Mouse (Mus musculus): ENCODE measurements around the gene Gm8653.
"Not testable (repeated sequence)": the region's sequence is repeated elsewhere in the genome, so short reads cannot be mapped to it uniquely, and the experiment has no call there.

Gene Gm8653

GRCm38 (mm10) chr7:22201164-22201563, at the start of gene Gm8653:
Gene Gm8653, minus strand, starts transcription at chr7:22201264.
- not testable (repeated sequence) for DNase-seq (ENCODE audit: low read depth)

GRCm38 (mm10) chr7:22229384-22229783, 28.3 kb upstream of the Gm8653 start, which contains the start of gene Gm8453:
Gene Gm8453, minus strand, starts transcription at chr7:22229484.
- not testable (repeated sequence) for DNase-seq (ENCODE audit: low read depth)

- DNase-seq (ENCODE audit: low read depth) = not testable (repeated sequence)
Measured at GRCm38 (mm10) chr7:22189077-22189476, 12.0 kb downstream of the Gm8653 start, which contains the start of gene Vmn1r143. Gene Vmn1r143, plus strand, starts transcription at chr7:22189377.

- not testable (repeated sequence) for DNase-seq (ENCODE audit: low read depth)
Measured at GRCm38 (mm10) chr7:22163935-22164334, 37.1 kb downstream of the Gm8653 start, which contains the start of gene Vmn1r142. Gene Vmn1r142, minus strand, starts transcription at chr7:22164035.

All from naive thymus-derived CD4-positive, alpha-beta T cell, adult 2 months (primary cell).